Mouse (Mus musculus) midbrain, embryonic 12.5 days (tissue): ENCODE results near the gene Dcaf5. TPM values are rescaled to one million over a fixed set of nuclear protein-coding genes. Genes with fewer than 3 reads are reported as not detected.

Experiments
- ATAC-seq: fragments of 200-750 bp; cut with Nextera tagmentation; 2 replicates; pipeline ENCODE4 v1.8.0; 2017; ENCODE audit warnings: low read depth, moderate TSS enrichment, moderate library complexity; ENCODE audit not compliant: low FRiP score
- H3K27ac ChIP-seq: fragments of 300-500 bp; sonication (generic); replicated peaks from 2 replicates; pipeline ENCODE4 v1.5.1; 2016; ENCODE audit warnings: mild to moderate bottlenecking
- H3K27me3 ChIP-seq: fragments of 300-500 bp; sonication (generic); 2 replicates; pipeline ENCODE4 v1.6.1; 2016; ENCODE audit warnings: mild to moderate bottlenecking
- H3K36me3 ChIP-seq: fragments of 300-500 bp; sonication (generic); 2 replicates; pipeline ENCODE4 v1.6.1; 2016
- H3K4me1 ChIP-seq: fragments of 300-500 bp; sonication (generic); 2 replicates; pipeline ENCODE4 v1.6.1; 2016
- H3K4me2 ChIP-seq: fragments of 300-500 bp; sonication (generic); replicated peaks from 2 replicates; pipeline ENCODE4 v1.6.1; 2016; ENCODE audit warnings: mild to moderate bottlenecking, moderate library complexity
- H3K4me3 ChIP-seq: fragments of 300-500 bp; sonication (generic); 2 replicates; pipeline ENCODE4 v1.5.1; 2016; ENCODE audit warnings: mild to moderate bottlenecking
- H3K9ac ChIP-seq: fragments of 300-500 bp; sonication (generic); replicated peaks from 2 replicates; pipeline ENCODE4 v1.6.1; 2016; ENCODE audit warnings: mild to moderate bottlenecking, moderate library complexity
- H3K9me3 ChIP-seq: fragments of 300-500 bp; sonication (generic); 2 replicates; pipeline ENCODE4 v1.6.1; 2016; ENCODE audit warnings: mild to moderate bottlenecking
- WGBS: fragments of 180-500 bp; shearing (Covaris S2); methylation state at CpG from one replicate; pipeline ENCODE4 v1.1.7; 2016; 5-methylcytosine and 5-hydroxymethylcytosine counted together
- polyA plus RNA-seq: library from polyadenylated mRNA; unstranded; fragments of >200 nt; fragmentation: Nextera tagmentation; extraction: Ambion mirVana; gene quantifications from 2 replicates; pipeline ENCODE4 v1.2.1, GENCODE M21; 2016

The Dcaf5 gene
- polyA plus RNA-seq, 1 experiment from 2014 or later, result 26.1 TPM

DNA sequence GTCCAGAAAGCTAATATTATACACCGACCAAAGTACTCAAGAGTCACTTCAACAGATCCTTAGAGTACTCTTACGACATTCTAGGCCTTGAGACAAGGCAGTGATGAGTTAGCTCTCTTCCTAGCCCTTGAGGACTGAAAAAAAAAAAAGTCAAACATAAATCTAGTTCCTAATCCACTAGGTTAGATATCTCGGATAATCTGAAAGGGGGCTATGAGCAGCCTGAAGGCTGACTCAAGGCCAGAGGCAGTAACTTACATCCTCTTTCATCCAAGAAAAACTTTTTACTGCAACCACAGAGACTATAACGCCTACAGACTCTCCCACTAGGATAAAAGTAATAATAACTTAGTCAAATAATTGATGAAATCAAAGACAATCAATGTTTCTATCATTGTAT, 60.7 kb downstream of the Dcaf5 start:
- Histone ChIP-seq H3K9ac (no peak overlapping the region), H3K4me1 (peaks cover 11% of the 10 kb centered on the region), H3K4me3 (no peak overlapping the region), H3K4me2 (no peak overlapping the region), H3K36me3 (peaks cover 47% of the 10 kb centered on the region), H3K9me3 (no peaks in the 10 kb centered on the region), H3K27me3 (no peaks in the 10 kb centered on the region), H3K27ac (no peak overlapping the region)
- no peak for ATAC-seq
- 96% methylated on average over 4 of the region's 4 CpGs for WGBS

DNA sequence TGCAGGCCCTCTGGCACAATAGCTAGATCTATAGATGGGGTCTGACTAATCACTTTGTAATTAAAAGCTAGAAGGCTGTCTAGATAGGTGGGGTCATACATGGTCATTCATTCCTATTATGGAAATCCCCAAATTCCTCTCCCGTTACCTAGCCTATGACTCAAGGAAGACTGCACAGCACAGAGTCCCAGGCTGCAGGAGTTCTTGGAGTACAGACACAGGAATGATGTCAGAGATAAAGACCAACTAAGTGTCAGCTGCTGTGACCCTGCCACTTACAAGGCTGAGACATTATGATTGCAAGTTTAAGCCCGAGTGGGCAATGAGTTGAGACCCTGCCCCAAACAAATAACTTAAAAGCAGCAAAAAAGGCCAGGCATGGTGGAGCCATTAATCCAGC, 61.7 kb downstream of the Dcaf5 start:
- H3K27me3 ChIP-seq, result no peaks in the 10 kb centered on the region
- H3K4me1 ChIP-seq, result peaks cover 2% of the 10 kb centered on the region
- 92% methylated on average over 2 of the region's 2 CpGs for WGBS
- no peak overlapping the region for H3K27ac ChIP-seq
- H3K4me3 ChIP-seq, result no peak overlapping the region
- H3K9me3 ChIP-seq, result no peaks in the 10 kb centered on the region
- ATAC-seq, result no peak
- H3K4me2 ChIP-seq, result no peak overlapping the region
- H3K36me3 ChIP-seq, result peaks cover 43% of the 10 kb centered on the region
- H3K9ac ChIP-seq, result no peak overlapping the region

DNA sequence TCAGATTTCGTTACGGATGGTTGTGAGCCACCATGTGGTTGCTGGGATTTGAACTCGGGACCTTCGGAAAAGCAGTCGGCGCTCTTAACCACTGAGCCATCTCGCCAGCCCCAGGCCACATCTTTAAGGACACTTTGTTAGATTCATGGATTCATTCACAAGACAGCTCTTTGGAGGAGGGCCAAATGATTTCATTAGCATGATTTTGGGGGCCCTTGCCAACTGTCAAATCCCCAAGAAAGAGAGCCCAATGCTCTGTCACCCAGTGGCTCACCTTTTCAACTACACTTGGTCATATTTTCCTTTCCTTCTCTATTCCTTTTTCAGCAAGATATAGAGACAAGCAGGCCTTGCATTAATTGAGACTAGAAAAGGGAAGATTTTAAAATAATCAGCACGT, 63.5 kb downstream of the Dcaf5 start:
- ATAC-seq, result no peak
- no peaks in the 10 kb centered on the region for H3K4me1 ChIP-seq
- 95% methylated on average over 8 of the region's 8 CpGs for WGBS
- no peaks in the 10 kb centered on the region for H3K27me3 ChIP-seq
- H3K9me3 ChIP-seq, result no peaks in the 10 kb centered on the region
- H3K9ac ChIP-seq, result no peak overlapping the region
- no peak overlapping the region for H3K4me3 ChIP-seq
- peaks cover 37% of the 10 kb centered on the region for H3K36me3 ChIP-seq
- no peak overlapping the region for H3K27ac ChIP-seq
- no peak overlapping the region for H3K4me2 ChIP-seq

DNA sequence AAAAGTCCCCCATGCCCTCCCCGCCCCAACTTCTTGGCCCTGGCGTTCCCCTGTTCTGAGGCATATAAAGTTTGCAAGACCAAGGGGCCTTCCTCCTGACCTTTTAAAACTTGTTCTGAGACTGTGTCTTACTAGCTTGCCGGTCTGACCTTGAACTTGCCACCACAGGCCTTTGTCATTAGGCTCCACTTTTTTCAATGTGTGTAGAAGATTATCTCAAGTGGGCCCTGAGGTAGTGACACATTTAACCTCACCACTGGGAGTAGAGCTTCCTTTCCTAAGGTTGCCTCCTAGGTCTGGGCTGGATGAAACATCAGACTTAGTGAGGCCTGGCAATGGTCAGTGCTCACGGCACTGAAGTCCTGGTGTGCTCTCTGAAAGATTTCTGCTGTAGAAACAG, 69.2 kb downstream of the Dcaf5 start:
- H3K4me2 ChIP-seq, result no peak overlapping the region
- H3K4me3 ChIP-seq, result no peak overlapping the region
- H3K27me3 ChIP-seq, result no peaks in the 10 kb centered on the region
- no peak overlapping the region for H3K27ac ChIP-seq
- no peak for ATAC-seq
- no peaks in the 10 kb centered on the region for H3K9me3 ChIP-seq
- 84% methylated on average over 4 of the region's 4 CpGs for WGBS
- peaks cover 19% of the 10 kb centered on the region for H3K36me3 ChIP-seq
- no peak overlapping the region for H3K9ac ChIP-seq
- peaks cover 10% of the 10 kb centered on the region; the same call in 1 of the 2 replicates for H3K4me1 ChIP-seq

DNA sequence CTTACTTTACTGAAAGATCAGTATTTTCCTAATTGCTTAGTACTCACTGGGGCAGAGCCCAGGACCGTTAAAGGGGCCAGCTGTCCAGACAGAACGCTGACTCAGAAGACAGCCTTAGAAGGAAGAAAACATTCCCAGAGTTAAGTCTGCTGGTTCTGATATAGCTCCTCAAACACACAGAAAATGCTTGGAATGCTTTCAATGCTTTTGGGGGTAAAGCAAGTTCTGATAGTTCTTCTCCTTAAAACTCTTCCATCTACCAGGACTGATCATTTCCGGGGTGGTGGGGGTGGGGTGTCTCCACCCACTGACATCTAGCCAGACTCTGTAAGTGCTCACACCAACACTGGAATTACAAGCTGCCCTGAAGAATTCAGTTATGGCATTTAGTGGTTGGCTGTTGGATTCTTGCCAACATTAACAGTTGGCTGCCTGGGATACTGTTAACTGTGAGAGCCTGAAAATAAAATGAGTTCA, 70.4 kb downstream of the Dcaf5 start:
- no peaks in the 10 kb centered on the region for H3K27me3 ChIP-seq
- no peak overlapping the region for H3K4me3 ChIP-seq

DNA sequence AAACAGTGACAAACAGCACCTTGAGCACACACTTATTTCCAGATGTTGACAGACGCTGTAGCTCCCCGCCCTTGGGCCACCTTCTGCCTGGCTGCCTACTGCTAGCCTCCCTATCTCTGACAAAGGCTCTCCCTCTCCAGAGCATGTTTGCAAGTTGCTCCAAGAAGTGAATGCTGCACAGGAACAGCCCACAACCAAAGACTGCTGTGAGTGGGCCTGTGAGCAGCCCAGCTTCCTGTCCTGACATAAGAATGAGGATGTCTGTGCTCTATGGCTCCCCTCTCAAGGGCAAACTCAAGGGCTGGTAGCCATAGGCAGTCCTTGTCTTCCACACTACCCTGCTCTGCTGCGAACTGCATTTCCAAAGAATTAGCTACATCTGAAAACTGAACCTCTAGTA, 71.1 kb downstream of the Dcaf5 start:
- H3K36me3 ChIP-seq, result peaks cover 22% of the 10 kb centered on the region
- H3K27me3 ChIP-seq, result no peaks in the 10 kb centered on the region
- H3K9me3 ChIP-seq, result no peaks in the 10 kb centered on the region
- no peak for ATAC-seq
- H3K4me2 ChIP-seq, result no peak overlapping the region
- no peak overlapping the region for H3K9ac ChIP-seq
- H3K4me3 ChIP-seq, result no peak overlapping the region
- H3K27ac ChIP-seq, result no peak overlapping the region
- 91% methylated on average over 3 of the region's 3 CpGs for WGBS
- peaks cover 10% of the 10 kb centered on the region; the same call in 1 of the 2 replicates for H3K4me1 ChIP-seq

More for the DNA sequence above, 70.4 kb downstream of the Dcaf5 start:
- Histone ChIP-seq H3K9ac (no peak overlapping the region), H3K27ac (no peak overlapping the region), H3K36me3 (peaks cover 26% of the 10 kb centered on the region), H3K9me3 (no peaks in the 10 kb centered on the region), H3K4me1 (peaks cover 10% of the 10 kb centered on the region; the same call in 1 of the 2 replicates), H3K4me2 (no peak overlapping the region)
- WGBS, result 62% methylated on average over 3 of the region's 3 CpGs
- no peak for ATAC-seq

DNA sequence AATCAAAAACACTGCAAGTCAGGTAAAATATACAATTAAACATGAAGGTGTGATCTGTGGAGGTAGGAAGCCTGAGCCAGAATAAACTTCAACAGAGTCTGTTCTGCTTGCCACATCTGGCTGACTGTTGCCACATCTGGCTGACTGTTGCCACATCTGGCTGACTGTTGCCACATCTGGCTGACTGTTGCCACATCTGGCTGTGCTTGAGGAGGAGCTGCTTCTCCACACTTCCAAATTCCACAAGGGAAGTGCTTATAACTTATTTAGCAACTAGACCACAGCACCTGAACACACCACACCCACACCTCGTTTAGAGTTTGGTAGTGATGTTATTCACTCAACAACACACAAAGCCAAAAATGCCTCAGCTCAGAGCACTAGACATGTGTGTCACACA, 74.7 kb downstream of the Dcaf5 start:
- no peak overlapping the region for H3K27ac ChIP-seq
- 83% methylated on average over 1 of the region's 1 CpGs for WGBS
- no peaks in the 10 kb centered on the region for H3K9me3 ChIP-seq
- H3K9ac ChIP-seq, result no peak overlapping the region
- H3K4me3 ChIP-seq, result no peak overlapping the region
- H3K4me1 ChIP-seq, result peaks cover 10% of the 10 kb centered on the region; the same call in 1 of the 2 replicates
- no peak for ATAC-seq
- no peaks in the 10 kb centered on the region for H3K27me3 ChIP-seq
- H3K36me3 ChIP-seq, result peaks cover 27% of the 10 kb centered on the region
- no peak overlapping the region for H3K4me2 ChIP-seq

DNA sequence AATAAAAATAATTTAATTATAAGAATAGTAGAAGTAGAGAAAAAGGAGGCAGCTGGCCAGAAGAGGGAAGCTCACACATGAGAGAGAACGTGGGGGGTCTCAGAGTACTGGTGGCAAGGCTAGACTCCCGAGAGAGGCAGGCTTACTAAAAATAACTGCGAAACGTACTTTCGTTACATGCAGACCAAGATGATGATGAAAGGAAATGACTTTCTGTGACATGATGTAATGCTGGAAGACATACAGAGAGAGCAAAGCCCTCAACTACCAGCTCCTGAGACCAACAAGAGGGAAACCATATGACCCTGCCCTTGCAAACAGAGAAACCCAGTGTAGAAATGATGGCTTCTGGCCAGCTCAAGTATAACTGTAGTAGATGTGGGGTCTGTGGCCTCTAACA, 76.1 kb downstream of the Dcaf5 start:
- WGBS, result 89% methylated on average over 5 of the region's 5 CpGs
- H3K9ac ChIP-seq, result no peak overlapping the region
- no peak overlapping the region for H3K4me2 ChIP-seq
- no peaks in the 10 kb centered on the region for H3K9me3 ChIP-seq
- ATAC-seq, result no peak
- H3K27ac ChIP-seq, result no peak overlapping the region
- H3K4me1 ChIP-seq, result peaks cover 2% of the 10 kb centered on the region; the same call in 1 of the 2 replicates
- no peaks in the 10 kb centered on the region for H3K27me3 ChIP-seq
- peaks cover 27% of the 10 kb centered on the region for H3K36me3 ChIP-seq
- H3K4me3 ChIP-seq, result no peak overlapping the region

DNA sequence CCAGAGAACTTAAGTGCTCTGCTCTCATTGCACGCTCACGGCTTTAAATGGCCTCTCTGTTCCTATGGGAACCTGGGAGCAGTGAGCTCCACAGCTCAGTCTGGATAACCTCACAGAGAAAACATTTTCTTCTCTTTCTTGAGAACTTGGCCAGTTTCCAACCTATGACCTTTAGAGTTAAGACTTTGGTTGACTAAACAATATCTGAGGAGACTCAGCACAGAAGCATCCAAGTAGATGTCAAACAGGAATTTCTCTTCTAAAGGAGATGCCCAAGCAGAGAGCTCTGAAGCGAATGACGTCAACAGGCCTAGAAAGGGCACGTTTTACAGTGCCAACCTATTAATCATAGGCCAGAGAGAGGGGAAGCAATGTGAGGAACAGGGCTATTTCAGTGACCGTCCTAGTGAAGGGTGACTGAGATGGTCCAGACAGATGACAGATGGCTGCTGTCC, 91.6 kb downstream of the Dcaf5 start:
- H3K27ac ChIP-seq, result no peak overlapping the region
- no peak for ATAC-seq

DNA sequence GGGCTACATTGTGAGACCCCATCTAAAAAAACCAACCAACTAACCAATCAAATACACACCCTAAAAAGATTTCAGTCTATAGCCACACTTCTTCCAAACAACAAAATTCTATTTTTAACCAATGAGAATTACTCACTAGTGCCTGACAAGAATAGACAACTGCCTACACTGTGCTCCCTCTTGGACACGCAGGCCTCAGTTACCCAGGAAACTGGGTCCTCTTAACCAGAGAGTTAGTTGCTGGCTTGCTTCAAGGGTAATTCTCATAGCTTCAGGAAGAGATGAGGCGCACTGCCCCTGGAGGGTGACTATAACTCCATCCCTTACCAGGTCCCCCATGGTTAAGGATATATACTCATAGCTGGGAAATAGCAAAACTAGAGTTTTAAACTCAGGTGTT, 95.5 kb downstream of the Dcaf5 start:
- no peaks in the 10 kb centered on the region for H3K9me3 ChIP-seq
- no peak overlapping the region for H3K27ac ChIP-seq
- no peaks in the 10 kb centered on the region for H3K27me3 ChIP-seq
- WGBS, result 96% methylated on average over 2 of the region's 2 CpGs
- H3K4me3 ChIP-seq, result no peak overlapping the region
- no peak overlapping the region for H3K9ac ChIP-seq
- H3K4me1 ChIP-seq, result peaks cover 6% of the 10 kb centered on the region; the same call in 1 of the 2 replicates
- no peak overlapping the region for H3K4me2 ChIP-seq
- peaks cover 59% of the 10 kb centered on the region for H3K36me3 ChIP-seq
- no peak for ATAC-seq

More for the DNA sequence above, 91.6 kb downstream of the Dcaf5 start:
- Histone ChIP-seq H3K4me2 (no peak overlapping the region), H3K27me3 (no peaks in the 10 kb centered on the region), H3K9me3 (no peaks in the 10 kb centered on the region), H3K36me3 (peaks cover 41% of the 10 kb centered on the region), H3K4me1 (peaks cover 6% of the 10 kb centered on the region; the same call in 1 of the 2 replicates), H3K4me3 (no peak overlapping the region), H3K9ac (no peak overlapping the region)
- WGBS, result 89% methylated on average over 6 of the region's 6 CpGs

DNA sequence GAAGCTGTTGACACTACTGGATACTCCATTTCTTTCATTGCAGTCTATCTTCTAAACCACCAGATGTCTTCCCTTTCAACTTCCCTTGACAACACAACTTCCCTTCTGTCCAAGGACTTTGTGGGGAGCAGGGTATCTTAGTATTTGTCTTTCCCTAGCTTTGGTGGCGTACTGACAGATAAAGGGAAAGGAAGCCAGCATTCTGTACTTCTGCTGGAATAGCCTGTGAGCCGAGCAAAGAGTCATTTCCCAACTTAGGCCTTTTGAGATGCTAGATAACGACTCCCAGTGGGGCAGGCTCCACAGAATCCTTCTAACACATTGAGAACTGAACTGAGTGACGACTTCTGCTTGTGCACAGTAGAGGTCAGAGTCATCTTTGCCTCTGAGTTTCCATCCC, 102.2 kb downstream of the Dcaf5 start:
- H3K9me3 ChIP-seq, result no peaks in the 10 kb centered on the region
- 84% methylated on average over 4 of the region's 4 CpGs for WGBS
- peaks cover 4% of the 10 kb centered on the region; the same call in 1 of the 2 replicates for H3K4me1 ChIP-seq
- peaks cover 31% of the 10 kb centered on the region for H3K36me3 ChIP-seq
- no peaks in the 10 kb centered on the region for H3K27me3 ChIP-seq
- no peak overlapping the region for H3K27ac ChIP-seq
- no peak overlapping the region for H3K4me2 ChIP-seq
- H3K4me3 ChIP-seq, result no peak overlapping the region
- no peak for ATAC-seq
- H3K9ac ChIP-seq, result no peak overlapping the region

DNA sequence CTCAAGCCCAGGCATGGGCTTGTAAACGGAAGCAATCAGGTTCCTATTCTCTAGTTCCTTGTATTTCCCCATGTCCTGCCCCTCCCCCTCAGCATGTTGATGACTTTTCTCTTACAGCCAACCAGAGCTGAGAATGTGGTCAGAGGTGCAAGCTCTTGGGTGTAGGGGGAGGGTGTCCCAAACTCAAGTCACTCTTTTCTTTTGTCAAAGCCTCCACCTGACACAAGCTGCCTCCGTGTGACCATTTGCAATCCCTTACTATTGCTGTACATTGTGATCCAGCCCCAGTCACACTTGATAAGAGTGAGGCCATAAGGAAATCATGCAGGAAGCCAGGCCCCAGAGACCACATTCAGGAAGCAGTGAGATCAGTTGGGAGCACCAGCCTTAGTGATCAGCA, 104.8 kb downstream of the Dcaf5 start:
- Histone ChIP-seq H3K4me1 (peaks cover 4% of the 10 kb centered on the region; the same call in 1 of the 2 replicates), H3K4me3 (no peak overlapping the region), H3K4me2 (no peak overlapping the region), H3K27ac (no peak overlapping the region), H3K36me3 (0 out of 2 replicates have a peak, but pooled peaks cover 6% of the 10 kb centered on the region), H3K9me3 (no peaks in the 10 kb centered on the region), H3K9ac (no peak overlapping the region), H3K27me3 (no peaks in the 10 kb centered on the region)
- ATAC-seq, result no peak
- WGBS, result 39% methylated on average over 2 of the region's 2 CpGs

DNA sequence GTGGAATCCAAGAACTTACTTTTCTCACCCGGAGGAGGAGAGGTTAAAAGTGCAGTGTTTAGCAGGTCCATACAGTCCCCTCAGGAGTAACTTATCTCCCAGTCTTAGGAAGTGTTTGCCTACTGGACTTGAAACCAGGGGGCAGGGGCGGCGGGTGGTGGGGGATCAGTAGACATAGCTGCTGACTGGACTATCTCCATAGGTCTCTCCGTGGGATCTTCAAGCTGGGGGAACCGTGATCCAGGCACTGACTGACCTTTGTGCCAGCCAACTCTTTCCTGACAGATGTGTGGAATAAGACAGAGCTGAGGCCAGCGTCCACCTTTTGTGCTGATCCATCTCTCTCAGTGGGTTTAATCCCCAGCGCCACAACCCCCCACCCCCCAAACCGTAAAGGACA, 105.6 kb downstream of the Dcaf5 start:
- H3K9ac ChIP-seq, result no peak overlapping the region
- no peak for ATAC-seq
- H3K36me3 ChIP-seq, result 0 out of 2 replicates have a peak, but pooled peaks cover 1% of the 10 kb centered on the region
- H3K4me1 ChIP-seq, result peaks cover 4% of the 10 kb centered on the region; the same call in 1 of the 2 replicates
- H3K9me3 ChIP-seq, result no peaks in the 10 kb centered on the region
- H3K4me2 ChIP-seq, result no peak overlapping the region
- no peaks in the 10 kb centered on the region for H3K27me3 ChIP-seq
- no peak overlapping the region for H3K27ac ChIP-seq
- no peak overlapping the region for H3K4me3 ChIP-seq
- 64% methylated on average over 8 of the region's 8 CpGs for WGBS
